Mouse (Mus musculus) WW6 (cell line): ENCODE measurements around the gene Slit2.

Experiments
- DNase-seq: peaks from one replicate; pipeline ENCODE4 v3.0.0-alpha.2; 2013; ENCODE audit warnings: low read depth, low spot score

The Slit2 gene

DNA sequence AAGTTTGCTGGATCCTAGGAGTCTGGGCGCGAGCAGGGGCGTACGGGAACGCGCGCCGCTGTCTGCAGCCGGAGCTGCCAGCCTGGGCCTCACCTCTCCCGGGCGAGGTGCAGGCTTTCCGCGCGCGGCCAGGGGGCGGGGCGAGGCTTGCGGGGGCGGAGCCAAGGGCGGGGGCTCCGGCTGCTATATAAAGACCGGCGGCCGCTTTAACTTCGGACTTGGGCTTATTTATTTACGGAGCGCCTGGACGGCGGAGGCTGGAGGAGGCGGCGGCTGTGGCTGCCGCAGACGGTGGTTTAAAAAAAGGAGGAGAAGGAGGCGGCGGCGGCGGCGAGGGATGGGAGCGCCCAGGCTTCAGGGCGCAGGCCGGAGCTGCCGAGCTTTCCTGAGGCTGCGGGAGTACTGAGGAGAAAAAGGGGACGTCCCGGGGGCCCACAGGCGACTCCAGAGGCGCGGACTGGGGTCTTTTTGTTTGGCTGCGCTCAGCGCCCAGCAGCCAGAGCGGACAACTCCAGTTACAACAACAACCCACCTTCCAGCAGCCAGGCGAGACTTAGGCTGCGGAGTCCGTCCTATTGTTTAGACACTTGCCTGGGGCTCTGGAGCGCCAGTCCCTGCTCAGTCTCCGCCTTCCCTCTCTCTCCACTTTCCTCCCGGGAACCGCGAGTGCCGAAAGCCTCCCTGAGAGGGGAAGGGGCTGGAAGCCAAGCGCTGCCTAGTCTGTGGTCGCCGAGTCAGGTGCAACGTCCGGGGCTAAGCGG is at the start of gene Slit2:
TSS of gene Slit2 (plus strand) at position 198 of the 761 bp plus-strand sequence.
- no peak for DNase-seq

DNA sequence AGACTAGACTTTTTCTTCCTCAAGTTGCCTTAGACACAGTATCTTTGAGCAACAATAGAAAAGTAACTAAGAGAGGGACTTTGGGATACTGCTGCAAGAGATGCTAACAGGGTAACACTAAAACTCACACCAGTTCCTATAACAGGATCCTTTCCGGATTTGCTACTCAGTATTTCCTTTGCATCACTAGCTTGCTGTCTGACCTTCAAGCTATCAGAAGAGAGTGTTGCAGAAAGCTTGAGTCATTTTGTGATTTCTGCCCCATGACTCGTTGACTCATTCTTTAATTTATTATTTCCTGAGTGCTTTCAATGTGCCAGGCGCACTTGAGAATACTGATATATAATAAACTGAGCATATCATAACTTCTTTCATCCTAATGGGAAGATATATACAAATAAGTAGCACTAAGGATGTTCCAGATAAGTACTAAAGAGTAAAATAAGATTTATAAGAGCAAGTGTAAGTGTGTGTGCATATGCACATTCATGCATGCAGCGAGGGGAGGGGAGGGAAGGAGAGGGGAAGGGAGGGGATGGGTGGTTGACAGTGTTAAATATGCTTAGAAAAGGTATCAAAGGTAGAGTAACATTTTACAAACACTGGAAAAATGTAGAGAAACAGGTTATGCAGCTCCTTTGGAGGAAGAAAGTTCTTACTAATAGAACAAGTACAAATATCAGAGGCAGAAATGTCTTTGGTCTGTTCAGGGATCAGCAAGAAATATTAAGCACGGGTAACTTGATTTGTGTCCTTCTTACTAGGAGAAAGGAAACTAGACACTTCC is 44.2 kb upstream of the Slit2 start:
- no peak for DNase-seq

GRCm38 (mm10) chr5:47956451-47956850 is 26.5 kb upstream of the Slit2 start:
- no peak for DNase-seq

DNA sequence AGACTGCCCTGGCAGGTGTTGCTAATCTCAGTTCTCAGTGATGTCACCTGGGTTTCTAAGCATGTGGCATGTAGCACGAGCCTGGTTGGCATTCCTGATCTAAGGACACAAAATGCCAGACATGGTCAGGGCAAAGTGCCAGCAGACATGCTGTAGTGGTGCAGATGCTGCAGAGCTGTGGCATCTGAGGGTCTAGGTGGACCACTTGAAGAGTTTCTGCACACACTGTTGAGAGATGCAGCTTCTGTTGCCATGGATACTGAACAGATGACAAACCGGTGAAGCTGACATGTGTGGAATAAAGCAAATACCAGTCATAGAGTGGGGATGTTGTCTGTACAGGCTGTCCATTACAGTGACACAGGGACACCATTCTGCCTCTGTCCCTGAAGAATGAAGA is 7.1 kb upstream of the Slit2 start:
- no peak for DNase-seq

DNA sequence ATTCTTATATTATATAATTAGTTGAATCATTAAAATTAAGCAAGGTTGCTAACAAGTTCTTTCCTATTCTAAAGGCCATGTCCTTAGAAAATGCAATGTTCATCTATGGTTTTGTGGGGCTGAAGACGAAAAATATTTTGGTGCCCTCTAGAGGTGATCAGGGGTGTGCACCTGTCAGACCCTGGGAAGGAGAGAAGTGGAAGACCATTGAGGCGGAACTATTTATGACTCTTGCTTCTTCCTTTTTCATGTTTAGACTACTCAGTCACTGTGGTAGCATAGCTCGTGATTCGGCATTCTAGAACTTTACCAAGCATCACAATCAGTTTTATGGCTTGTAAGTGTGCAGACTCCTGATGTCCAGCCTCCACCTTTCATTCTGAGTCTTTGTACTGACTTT is 3.6 kb upstream of the Slit2 start:
- DNase-seq: no peak

GRCm38 (mm10) chr5:47980459-47980858 is 2.5 kb upstream of the Slit2 start:
- no peak for DNase-seq

GRCm38 (mm10) chr5:47981951-47982350 is 987 bp upstream of the Slit2 start:
- DNase-seq: no peak

DNA sequence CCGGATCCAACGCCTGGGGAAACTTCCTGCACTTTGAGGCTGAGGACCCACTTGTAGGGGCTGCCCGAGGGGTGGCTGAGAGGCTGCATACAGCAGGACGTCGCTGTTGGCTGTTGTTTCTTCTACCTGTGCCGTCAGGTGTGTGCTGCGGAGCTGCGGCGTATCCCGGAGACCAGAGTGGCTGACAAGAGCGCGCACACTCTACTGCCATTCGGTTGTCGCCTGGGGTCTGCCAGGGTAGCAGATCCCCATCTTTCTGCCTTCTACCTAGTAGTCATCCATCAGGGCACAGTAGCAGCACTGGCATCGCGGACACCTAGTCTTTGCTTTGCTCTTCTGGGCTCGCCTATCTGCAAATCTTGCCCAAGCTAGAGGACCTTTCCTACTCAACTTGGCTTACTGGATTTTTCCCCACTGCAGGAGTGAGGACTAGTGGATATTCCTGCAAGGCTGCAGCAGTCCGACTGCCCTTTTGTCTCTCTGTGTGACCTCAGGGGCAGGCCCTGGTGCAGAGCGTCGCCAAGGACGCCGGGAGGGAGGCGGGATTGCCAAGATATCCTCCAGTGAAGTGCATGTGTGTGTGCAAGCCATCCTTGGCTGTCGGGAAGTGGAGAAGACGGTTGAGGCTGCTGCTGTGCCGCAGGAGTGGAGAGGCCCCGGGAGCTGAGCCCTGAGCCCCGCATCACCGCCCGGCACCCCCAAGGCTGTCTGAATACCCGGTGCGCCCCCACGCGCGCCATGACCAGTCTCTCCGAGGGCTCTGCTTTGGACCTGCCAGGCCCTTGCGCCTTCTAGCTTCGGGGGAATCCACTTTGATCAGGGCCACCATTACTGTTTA is 1.0 kb downstream of the Slit2 start:
- no peak for DNase-seq

GRCm38 (mm10) chr5:47984584-47985197 is 1.8 kb downstream of the Slit2 start:
- no peak for DNase-seq

DNA sequence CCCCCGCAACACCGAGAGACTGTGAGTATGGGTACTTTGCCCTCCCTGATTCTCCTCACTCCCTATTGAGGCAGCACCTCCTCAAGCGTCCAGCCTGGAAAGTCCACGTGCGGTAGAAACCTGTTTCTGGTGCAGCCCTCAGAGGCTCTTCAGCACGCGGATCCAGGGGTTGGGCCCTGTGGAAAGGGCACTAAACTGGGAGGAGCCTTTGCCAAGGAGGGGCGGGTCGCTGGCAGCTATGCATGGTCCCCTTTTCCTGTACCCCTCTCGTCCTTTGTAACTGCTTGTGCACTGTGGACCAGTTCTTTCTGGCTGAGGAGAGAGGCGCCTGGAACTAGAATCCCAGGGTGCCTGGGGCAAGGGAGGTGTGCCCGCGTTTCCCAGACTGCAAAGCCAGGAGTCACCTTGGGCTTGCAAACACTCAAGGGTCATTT is 2.3 kb downstream of the Slit2 start:
- no peak for DNase-seq

- no peak for DNase-seq
Observed at GRCm38 (mm10) chr5:47985901-47986670, 3.1 kb downstream of the Slit2 start.

DNA sequence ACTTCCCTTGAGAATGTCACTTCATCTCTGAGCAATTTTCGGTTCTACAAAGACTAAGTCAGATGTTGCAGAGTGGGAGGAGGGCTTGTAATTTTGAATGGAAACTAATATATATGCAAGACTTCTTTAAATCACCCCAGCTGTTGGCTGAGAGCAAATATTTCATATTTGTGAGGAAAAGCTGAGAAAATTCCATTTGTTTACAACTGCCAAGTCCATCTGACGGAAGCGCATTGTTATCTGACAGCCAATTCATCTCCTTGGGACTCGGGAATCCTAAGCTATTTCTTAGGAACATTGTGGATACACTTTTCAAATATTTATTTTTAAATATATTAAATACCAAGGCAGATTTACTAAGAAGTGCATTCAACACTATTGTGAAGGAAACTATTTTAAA is 8.0 kb downstream of the Slit2 start:
- DNase-seq: no peak

GRCm38 (mm10) chr5:48003708-48004415 is 20.9 kb downstream of the Slit2 start:
- no peak for DNase-seq

GRCm38 (mm10) chr5:48005533-48005932 is 22.6 kb downstream of the Slit2 start:
- DNase-seq: no peak

- DNase-seq: no peak
Observed at GRCm38 (mm10) chr5:48006059-48006458, 23.1 kb downstream of the Slit2 start.

DNA sequence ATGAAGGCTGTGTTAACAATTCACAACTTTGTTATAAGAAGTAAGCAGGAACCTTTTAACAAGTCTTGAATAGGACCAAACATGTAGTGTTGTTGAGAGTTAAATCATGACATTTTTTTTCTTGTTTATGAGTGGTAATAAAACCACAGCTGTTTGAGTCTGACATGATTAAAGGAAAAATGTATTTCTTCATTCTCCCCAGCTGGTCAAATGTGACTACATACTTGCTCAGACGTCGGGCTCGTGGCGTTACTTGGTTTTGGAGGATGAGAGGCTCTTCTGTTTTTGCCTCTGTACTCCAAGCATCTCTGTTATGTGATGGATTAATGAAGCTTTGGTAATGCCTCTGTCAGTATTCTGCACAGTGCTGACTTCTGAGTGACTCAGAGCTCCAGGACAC is 40.5 kb downstream of the Slit2 start:
- DNase-seq: no peak

DNA sequence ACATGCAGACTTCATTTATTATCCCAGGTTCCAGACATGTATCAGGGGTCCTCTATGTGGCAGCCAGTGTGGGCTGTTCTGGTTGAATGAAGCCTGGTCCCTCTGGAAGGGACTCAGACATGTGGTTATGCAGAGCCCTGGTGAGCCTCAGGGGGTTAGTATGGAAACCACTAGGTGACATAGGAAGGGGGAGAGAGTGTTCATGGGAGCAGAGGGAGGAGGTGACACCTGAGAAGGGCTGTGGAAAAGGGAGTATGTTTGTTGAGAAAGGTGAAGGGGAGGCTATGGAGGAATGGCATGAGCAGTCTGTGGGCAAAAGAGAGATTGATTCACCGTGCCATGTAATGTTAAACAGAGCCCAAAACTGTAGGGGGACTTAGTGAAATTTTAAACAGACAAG is 51.9 kb downstream of the Slit2 start:
- no peak for DNase-seq

- DNase-seq: no peak
Observed at GRCm38 (mm10) chr5:48038033-48038432, 55.1 kb downstream of the Slit2 start.

GRCm38 (mm10) chr5:48048986-48049751 is 66.2 kb downstream of the Slit2 start:
- no peak for DNase-seq
